Mouse (Mus musculus) MEL (cell line): Measurements from ENCODE around the gene Slc12a6. TPM values are rescaled to one million over a fixed set of nuclear protein-coding genes. Genes with fewer than 3 reads are reported as not detected.

ENCODE experiments used
- DNase-seq: peaks from one replicate; pipeline ENCODE4 v3.0.0; 2011; ENCODE audit warnings: low read depth, low spot score
- H3K27ac ChIP-seq: 2 replicates; pipeline ENCODE4 v1.5.1; 2012; ENCODE audit warnings: low read depth, mild to moderate bottlenecking, control low read depth, low read length, moderate library complexity; ENCODE audit not compliant: control insufficient read depth
- H3K27me3 ChIP-seq, 2 experiments: fragments of 150-350 bp in 1 of 2; sonication (generic) in 1 of 2; 2 replicates each; pipeline ENCODE4 v1.6.1; 2012; ENCODE audit warnings: low read length in 2 of 2, mild to moderate bottlenecking in 2 of 2, improper control_type of control experiment in 1 of 2, moderate library complexity in 1 of 2; ENCODE audit not compliant: insufficient read depth in 2 of 2, control insufficient read depth in 1 of 2
- H3K36me3 ChIP-seq, 2 experiments: 2 replicates each; pipeline ENCODE4 v1.6.1; 2012 to 2014; ENCODE audit warnings: low read length in 2 of 2, improper control_type of control experiment in 1 of 2, inconsistent platforms in 1 of 2, mild to moderate bottlenecking in 1 of 2; ENCODE audit not compliant: insufficient read depth in 2 of 2, control insufficient read depth in 1 of 2
- H3K4me1 ChIP-seq, 2 experiments: fragments of 150-350 bp in 1 of 2; sonication (generic) in 1 of 2; 2 replicates each; pipeline ENCODE4 v1.6.1; 2012; ENCODE audit warnings: low read length in 2 of 2, improper control_type of control experiment in 1 of 2, mild to moderate bottlenecking in 1 of 2; ENCODE audit not compliant: insufficient read depth in 2 of 2, control insufficient read depth in 1 of 2
- H3K4me3 ChIP-seq, 2 experiments: fragments of 150-350 bp in 1 of 2; sonication (generic) in 1 of 2; 2 replicates each; pipeline ENCODE4 v1.5.1; 2012; ENCODE audit warnings: low read depth in 2 of 2, low read length in 2 of 2, mild to moderate bottlenecking in 2 of 2, moderate library complexity in 2 of 2, control low read depth in 1 of 2, improper control_type of control experiment in 1 of 2; ENCODE audit not compliant: control insufficient read depth in 1 of 2, insufficient read depth in 1 of 2
- H3K79me2 ChIP-seq: 2 replicates; pipeline ENCODE4 v1.6.1; 2012; ENCODE audit warnings: mild to moderate bottlenecking, low read length, moderate library complexity; ENCODE audit not compliant: control insufficient read depth, poor library complexity, insufficient read depth
- H3K9ac ChIP-seq: 2 replicates; pipeline ENCODE4 v1.6.1; 2012; ENCODE audit warnings: low read depth, mild to moderate bottlenecking, control low read depth, low read length, moderate library complexity; ENCODE audit not compliant: control insufficient read depth, poor library complexity, severe bottlenecking
- H3K9me3 ChIP-seq: fragments of 150-350 bp; sonication (generic); replicated peaks from 2 replicates; pipeline ENCODE4 v1.6.1; 2012; ENCODE audit warnings: mild to moderate bottlenecking, low read length, improper control_type of control experiment, moderate library complexity; ENCODE audit not compliant: insufficient read depth
- CHD2 ChIP-seq: IDR thresholded peaks from 2 replicates; pipeline ENCODE4 v1.6.1; 2011; ENCODE audit warnings: low read length, improper control_type of control experiment
- CTCF ChIP-seq, 3 experiments: IDR thresholded peaks in 2 of 3; conservative IDR thresholded peaks in 1 of 3; 2 replicates each; pipeline ENCODE4 v1.5.1; 2011 to 2012; ENCODE audit warnings: low read length in 3 of 3, low read depth in 2 of 3, mild to moderate bottlenecking in 2 of 3, improper control_type of control experiment in 1 of 3, inconsistent platforms in 1 of 3, mixed read lengths in 1 of 3, moderate library complexity in 1 of 3; ENCODE audit not compliant: control insufficient read depth in 1 of 3, insufficient read depth in 1 of 3, poor library complexity in 1 of 3, severe bottlenecking in 1 of 3
- E2F4 ChIP-seq: IDR thresholded peaks from 2 replicates; pipeline ENCODE4 v1.6.1; 2011; ENCODE audit warnings: low read depth, low read length, improper control_type of control experiment, borderline replicate concordance
- ELF1 ChIP-seq: IDR thresholded peaks from 2 replicates; pipeline ENCODE4 v1.6.1; 2014; ENCODE audit warnings: low read depth, mild to moderate bottlenecking, inconsistent platforms, low read length, improper control_type of control experiment, moderate library complexity
- GATA1 ChIP-seq: IDR thresholded peaks from 2 replicates; pipeline ENCODE4 v1.6.1; 2011; ENCODE audit warnings: low read depth, low read length, improper control_type of control experiment
- HCFC1 ChIP-seq: IDR thresholded peaks from 2 replicates; pipeline ENCODE4 v1.6.1; 2012; ENCODE audit warnings: low read depth, mild to moderate bottlenecking, inconsistent platforms, low read length, improper control_type of control experiment, moderate library complexity
- KAT2A ChIP-seq: conservative IDR thresholded peaks from 2 replicates; pipeline ENCODE4 v1.6.1; 2012; ENCODE audit warnings: low read depth, low read length, improper control_type of control experiment, inconsistent platforms
- MAFK ChIP-seq: IDR thresholded peaks from 2 replicates; pipeline ENCODE4 v1.6.1; 2011; ENCODE audit warnings: low read depth, mild to moderate bottlenecking, low read length, improper control_type of control experiment, borderline replicate concordance
- MXI1 ChIP-seq: IDR thresholded peaks from 2 replicates; pipeline ENCODE4 v1.6.1; 2011; ENCODE audit warnings: mild to moderate bottlenecking, low read depth, low read length, improper control_type of control experiment
- MYB ChIP-seq: IDR thresholded peaks from 2 replicates; pipeline ENCODE4 v1.6.1; 2011; ENCODE audit warnings: mild to moderate bottlenecking, low read depth, low read length, improper control_type of control experiment
- MYC ChIP-seq: IDR thresholded peaks from 2 replicates; pipeline ENCODE4 v1.6.1; 2011; ENCODE audit warnings: low read depth, mild to moderate bottlenecking, low read length, improper control_type of control experiment, moderate library complexity
- SMC3 ChIP-seq: IDR thresholded peaks from 2 replicates; pipeline ENCODE4 v1.6.1; 2011; ENCODE audit warnings: low read depth, low read length, improper control_type of control experiment
- USF1 ChIP-seq: IDR thresholded peaks from 2 replicates; pipeline ENCODE4 v1.6.1; 2014; ENCODE audit warnings: low read depth, mild to moderate bottlenecking, inconsistent platforms, low read length, improper control_type of control experiment, moderate library complexity
- polyA plus RNA-seq, 2 experiments: library from polyadenylated mRNA; stranded (reverse) in 1 of 2; unstranded in 1 of 2; fragments of >175 nt in 1 of 2; fragments of >200 nt in 1 of 2; gene quantifications; 2 replicates each; pipeline versions ENCODE4 v1.2.1 to v1.2.4; 2012; ENCODE audit warnings: low replicate concordance in 2 of 2, low read depth in 1 of 2; ENCODE audit not compliant: insufficient read length in 2 of 2, insufficient read depth in 1 of 2, missing spikeins in 1 of 2
- total RNA-seq: library from RNA; depleted of rRNA; stranded (reverse); fragments of 300-350 nt; gene quantifications from 2 replicates; pipeline ENCODE4 v1.2.3, GENCODE M21; 2012

Gene Slc12a6
- total and polyA plus RNA-seq, 3 experiments = 20.4 to 21.2 TPM; not detected in 1

- no peak for TF ChIP-seq E2F4
- TF ChIP-seq MXI1 = no peak
- no peak for TF ChIP-seq KAT2A
- no peak for TF ChIP-seq USF1
- no peak for TF ChIP-seq HCFC1
- TF ChIP-seq SMC3 = no peak
- no peak for TF ChIP-seq CHD2
- no peak for TF ChIP-seq MAFK
- no peak for TF ChIP-seq MYB
- TF ChIP-seq ELF1 = no peak
- no peak for TF ChIP-seq MYC
- no peak for TF ChIP-seq CTCF (IDR thresholded peaks at IDR 0.05 in 2 of 3, conservative IDR thresholded peaks at IDR 0.05 in 1 of 3; ENCODE audit: control insufficient read depth in 1 of 3, insufficient read depth in 1 of 3, low read depth in 2 of 3, low read length in 3 of 3, poor library complexity in 1 of 3, severe bottlenecking in 1 of 3)
- TF ChIP-seq, all 39 proteins: peak for 0
- H3K9ac ChIP-seq = no peak overlapping the region
- no peaks in the 10 kb centered on the region for H3K4me1 ChIP-seq
- no peaks in the 10 kb centered on the region for H3K9me3 ChIP-seq
- no peak for DNase-seq
- H3K36me3 ChIP-seq = peaks cover 0 to 5% of the 10 kb centered on the region in 2 experiments; a peak in 2 of 4 replicates
- no peak overlapping the region for H3K4me3 ChIP-seq
- no peaks in the 10 kb centered on the region for H3K79me2 ChIP-seq
- H3K27me3 ChIP-seq = no peaks in the 10 kb centered on the region
- no peak overlapping the region for H3K27ac ChIP-seq
These were observed 53.3 kb downstream of the Slc12a6 start for GRCm38 (mm10) chr2:112318905-112319304.

GRCm38 (mm10) chr2:112328069-112328777 is 62.6 kb downstream of the Slc12a6 start:
- DNase-seq = no peak
- TF ChIP-seq KAT2A (no peak), GATA1 (0 out of 2 replicates have a peak, but pooled peaks have one; percentile 4)
- Histone ChIP-seq H3K27ac (no peak overlapping the region), H3K9ac (no peak overlapping the region), H3K4me3 (no peak overlapping the region), H3K36me3 (peaks cover 1 to 15% of the 10 kb centered on the region in 2 experiments; a peak in 2 of 4 replicates), H3K79me2 (no peaks in the 10 kb centered on the region), H3K27me3 (no peaks in the 10 kb centered on the region), H3K4me1 (peaks cover 6 to 16% of the 10 kb centered on the region in 2 experiments), H3K9me3 (no peaks in the 10 kb centered on the region)
